Mouse (Mus musculus) neural tube, embryonic 11.5 days (tissue): Measurements from ENCODE around the gene Itga3. TPM values are rescaled to one million over a fixed set of nuclear protein-coding genes. Genes with fewer than 3 reads are reported as not detected.

ENCODE experiments used
- ATAC-seq: fragments of 200-750 bp; cut with Nextera tagmentation; 2 replicates; pipeline ENCODE4 v1.8.0; 2017; ENCODE audit warnings: moderate number of reproducible peaks, mild to moderate bottlenecking, moderate TSS enrichment, moderate library complexity; ENCODE audit not compliant: insufficient read depth, low FRiP score, low TSS enrichment
- DNase-seq: peaks from one replicate; pipeline ENCODE4 v3.0.0-alpha.2; 2015; ENCODE audit warnings: low spot score
- H3K27ac ChIP-seq: fragments of 300-500 bp; sonication (generic); 2 replicates; pipeline ENCODE4 v1.5.1; 2014; ENCODE audit warnings: low read depth, mild to moderate bottlenecking, low read length
- H3K27me3 ChIP-seq: fragments of 300-500 bp; sonication (generic); 2 replicates; pipeline ENCODE4 v1.6.1; 2014; ENCODE audit warnings: mild to moderate bottlenecking, low read length, mixed read lengths; ENCODE audit not compliant: control insufficient read depth, insufficient read depth
- H3K36me3 ChIP-seq: fragments of 300-500 bp; sonication (generic); 2 replicates; pipeline ENCODE4 v1.6.1; 2014; ENCODE audit warnings: mild to moderate bottlenecking, low read length, moderate library complexity, mixed read lengths; ENCODE audit not compliant: control insufficient read depth, insufficient read depth
- H3K4me1 ChIP-seq: fragments of 300-500 bp; sonication (generic); 2 replicates; pipeline ENCODE4 v1.6.1; 2014; ENCODE audit warnings: low read length, mixed read lengths; ENCODE audit not compliant: control insufficient read depth, insufficient read depth
- H3K4me2 ChIP-seq: fragments of 300-500 bp; sonication (generic); 2 replicates; pipeline ENCODE4 v1.6.1; 2014; ENCODE audit warnings: low read depth, mild to moderate bottlenecking, moderate library complexity
- H3K4me3 ChIP-seq: fragments of 300-500 bp; sonication (generic); 2 replicates; pipeline ENCODE4 v1.5.1; 2014; ENCODE audit warnings: low read depth, low read length
- H3K9ac ChIP-seq: fragments of 300-500 bp; sonication (generic); 2 replicates; pipeline ENCODE4 v1.6.1; 2014; ENCODE audit warnings: mild to moderate bottlenecking, low read length
- H3K9me3 ChIP-seq: fragments of 300-500 bp; sonication (generic); 2 replicates; pipeline ENCODE4 v1.6.1; 2016; ENCODE audit warnings: low read length; ENCODE audit not compliant: control insufficient read depth
- WGBS: fragments of 180-500 bp; shearing (Covaris S2); extraction: QIAGEN DNeasy Blood & Tissue Kit; methylation state at CpG from one replicate; pipeline ENCODE4 v1.1.7; 2014; 5-methylcytosine and 5-hydroxymethylcytosine counted together
- polyA plus RNA-seq: library from polyadenylated mRNA; unstranded; fragments of >200 nt; fragmentation: Nextera tagmentation; extraction: Ambion mirVana; gene quantifications from 2 replicates; pipeline ENCODE4 v1.2.1, GENCODE M21; 2014

Gene Itga3
- polyA plus RNA-seq, 1 experiment from 2014 or later, result 5.2 TPM

- Histone ChIP-seq H3K4me2 (no peak overlapping the region), H3K36me3 (no peaks in the 10 kb centered on the region), H3K9me3 (no peaks in the 10 kb centered on the region), H3K27me3 (no peaks in the 10 kb centered on the region), H3K4me1 (no peaks in the 10 kb centered on the region), H3K9ac (no peak overlapping the region), H3K27ac (no peak overlapping the region), H3K4me3 (no peak overlapping the region)
- ATAC-seq, result no peak
- DNase-seq, result no peak
- WGBS, result 79% methylated on average over 5 of the region's 5 CpGs
Measured at GRCm38 (mm10) chr11:95098346-95099095, 21.9 kb upstream of the Itga3 start.

DNA sequence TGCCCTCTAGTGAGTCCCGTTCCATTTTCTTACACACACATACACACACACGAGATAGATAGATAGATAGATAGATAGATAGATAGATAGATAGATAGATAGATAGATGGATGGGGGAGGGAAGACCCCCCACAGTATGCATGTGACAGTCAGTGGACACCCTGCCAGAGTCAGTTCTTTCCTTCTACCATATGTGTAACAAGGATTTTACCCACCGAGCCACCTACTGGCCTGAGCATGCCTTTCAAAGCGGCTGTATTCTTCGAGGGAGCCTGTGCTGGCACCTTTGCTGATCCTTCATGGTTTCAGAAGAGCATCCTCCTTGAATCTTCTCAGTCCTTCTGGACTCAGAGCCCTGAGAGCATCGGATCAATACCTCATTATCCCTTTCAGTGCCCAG is 21.3 kb upstream of the Itga3 start:
- WGBS, result 58% methylated on average over 6 of the region's 6 CpGs
- ATAC-seq (no peak), DNase-seq (no peak)
- H3K36me3 ChIP-seq, result no peaks in the 10 kb centered on the region
- H3K4me3 ChIP-seq, result no peak overlapping the region
- H3K9me3 ChIP-seq, result no peaks in the 10 kb centered on the region
- no peak overlapping the region for H3K9ac ChIP-seq
- H3K4me2 ChIP-seq, result no peak overlapping the region
- H3K4me1 ChIP-seq, result no peaks in the 10 kb centered on the region
- H3K27me3 ChIP-seq, result no peaks in the 10 kb centered on the region
- no peak overlapping the region for H3K27ac ChIP-seq

DNA sequence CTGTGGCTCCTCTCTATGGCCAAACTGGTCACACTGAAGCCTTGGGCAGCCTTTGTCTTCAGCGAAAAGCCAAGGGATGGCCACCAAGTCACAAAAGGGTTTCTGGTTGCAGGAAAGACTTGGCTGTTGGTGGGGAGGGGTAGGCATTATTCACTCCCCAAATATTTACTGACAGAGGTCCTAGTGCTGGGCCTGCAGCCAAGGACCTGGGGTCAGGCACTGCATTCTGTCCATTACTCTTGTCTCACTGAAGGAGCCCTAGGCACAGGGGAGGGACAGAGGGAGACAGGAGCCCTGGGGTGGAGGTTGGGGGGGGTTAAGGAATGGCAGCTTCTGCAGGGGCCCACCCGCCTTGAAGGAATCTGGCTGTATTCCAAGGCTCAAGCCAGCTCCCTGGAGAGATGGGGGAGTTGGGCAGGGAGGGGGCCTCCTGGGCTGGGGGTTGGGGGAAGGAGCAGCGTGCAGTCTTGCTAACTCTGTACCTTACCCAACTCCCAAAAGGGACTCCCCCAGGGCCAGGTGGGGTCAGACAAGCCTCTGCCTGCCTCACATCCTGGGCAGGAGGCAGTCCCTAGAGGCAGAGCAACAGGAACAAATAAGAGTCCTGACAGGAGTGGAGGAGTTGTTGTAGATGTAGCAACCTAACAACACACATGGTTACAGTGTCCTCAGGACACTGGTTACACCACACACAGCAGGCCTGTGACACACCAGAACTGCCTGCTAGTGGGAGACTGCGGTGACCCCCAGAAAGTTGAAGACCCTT is 20.2 kb upstream of the Itga3 start:
- WGBS, result 63% methylated on average over 4 of the region's 4 CpGs
- Histone ChIP-seq H3K4me1 (no peaks in the 10 kb centered on the region), H3K27me3 (no peaks in the 10 kb centered on the region), H3K36me3 (no peaks in the 10 kb centered on the region), H3K4me3 (no peak overlapping the region), H3K9ac (no peak overlapping the region), H3K9me3 (no peaks in the 10 kb centered on the region), H3K27ac (no peak overlapping the region), H3K4me2 (no peak overlapping the region)
- DNase-seq (no peak), ATAC-seq (no peak)

- Histone ChIP-seq H3K4me3 (no peak overlapping the region), H3K9me3 (no peaks in the 10 kb centered on the region), H3K4me2 (no peak overlapping the region), H3K36me3 (no peaks in the 10 kb centered on the region), H3K27ac (no peak overlapping the region), H3K27me3 (no peaks in the 10 kb centered on the region), H3K4me1 (no peaks in the 10 kb centered on the region), H3K9ac (no peak overlapping the region)
- ATAC-seq, result no peak
- no peak for DNase-seq
- WGBS, result 84% methylated on average over 10 of the region's 10 CpGs
Measured at GRCm38 (mm10) chr11:95095596-95095995, 19.0 kb upstream of the Itga3 start.

GRCm38 (mm10) chr11:95093077-95093476 is 16.5 kb upstream of the Itga3 start:
- no peak overlapping the region for H3K27ac ChIP-seq
- H3K27me3 ChIP-seq, result no peaks in the 10 kb centered on the region
- no peak for ATAC-seq
- no peaks in the 10 kb centered on the region for H3K9me3 ChIP-seq
- no peaks in the 10 kb centered on the region for H3K4me1 ChIP-seq
- no peaks in the 10 kb centered on the region for H3K36me3 ChIP-seq
- WGBS, result 87% methylated on average over 5 of the region's 5 CpGs
- H3K4me3 ChIP-seq, result no peak overlapping the region
- DNase-seq, result no peak
- no peak overlapping the region for H3K4me2 ChIP-seq
- H3K9ac ChIP-seq, result no peak overlapping the region

GRCm38 (mm10) chr11:95088857-95089779 is 12.5 kb upstream of the Itga3 start:
- no peaks in the 10 kb centered on the region for H3K36me3 ChIP-seq
- H3K4me3 ChIP-seq, result no peak overlapping the region
- no peak for ATAC-seq
- H3K4me1 ChIP-seq, result no peaks in the 10 kb centered on the region
- no peaks in the 10 kb centered on the region for H3K9me3 ChIP-seq
- no peak overlapping the region for H3K9ac ChIP-seq
- no peak overlapping the region for H3K4me2 ChIP-seq
- H3K27me3 ChIP-seq, result no peaks in the 10 kb centered on the region
- DNase-seq, result no peak
- 70% methylated on average over 16 of the region's 16 CpGs for WGBS
- no peak overlapping the region for H3K27ac ChIP-seq

DNA sequence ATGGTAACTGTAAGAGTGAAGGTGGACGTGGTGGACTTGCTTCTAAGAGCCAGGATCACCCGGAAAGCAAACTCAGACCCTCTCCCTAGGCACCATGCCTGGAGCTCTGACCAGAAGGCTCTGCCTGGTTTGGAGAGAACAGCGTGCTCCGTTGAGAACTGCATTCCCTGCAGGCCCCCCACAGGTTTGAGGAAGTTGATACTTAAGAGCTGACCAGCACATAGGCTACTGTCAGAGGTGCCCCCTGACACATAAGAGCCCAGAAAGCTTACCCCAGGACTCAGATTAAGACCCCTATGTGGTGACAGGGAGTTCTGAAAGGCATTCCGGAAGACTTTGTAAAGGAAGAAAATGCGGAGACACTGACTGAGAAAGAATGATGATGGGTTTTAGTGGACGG is 11.7 kb upstream of the Itga3 start:
- H3K27ac ChIP-seq, result no peak overlapping the region

GRCm38 (mm10) chr11:95087301-95088228 is 11.0 kb upstream of the Itga3 start:
- DNase-seq, result no peak
- no peak overlapping the region for H3K9ac ChIP-seq
- WGBS, result 79% methylated on average over 17 of the region's 17 CpGs
- no peaks in the 10 kb centered on the region for H3K9me3 ChIP-seq
- no peak overlapping the region for H3K27ac ChIP-seq
- no peak overlapping the region for H3K4me2 ChIP-seq
- no peaks in the 10 kb centered on the region for H3K27me3 ChIP-seq
- H3K4me3 ChIP-seq, result no peak overlapping the region
- ATAC-seq, result no peak
- H3K36me3 ChIP-seq, result no peaks in the 10 kb centered on the region
- no peaks in the 10 kb centered on the region for H3K4me1 ChIP-seq

More for the DNA sequence above, 11.7 kb upstream of the Itga3 start:
- Histone ChIP-seq H3K36me3 (no peaks in the 10 kb centered on the region), H3K27me3 (no peaks in the 10 kb centered on the region), H3K4me2 (no peak overlapping the region), H3K9ac (no peak overlapping the region), H3K4me1 (no peaks in the 10 kb centered on the region), H3K4me3 (no peak overlapping the region), H3K9me3 (no peaks in the 10 kb centered on the region)
- 54% methylated on average over 7 of the region's 7 CpGs for WGBS
- ATAC-seq, result no peak
- no peak for DNase-seq
